Mouse (Mus musculus) embryonic facial prominence, embryonic 13.5 days (tissue): Measurements from ENCODE around the gene Gpr1. TPM values are rescaled to one million over a fixed set of nuclear protein-coding genes. Genes with fewer than 3 reads are reported as not detected.

ENCODE experiments used
- ATAC-seq: fragments of 200-750 bp; cut with Nextera tagmentation; 2 replicates; pipeline ENCODE4 v1.8.0; 2017; ENCODE audit warnings: low read depth; ENCODE audit not compliant: insufficient number of reproducible peaks, insufficient read depth, low FRiP score, low TSS enrichment
- H3K27ac ChIP-seq: fragments of 300-500 bp; sonication (generic); 2 replicates; pipeline ENCODE4 v1.5.1; 2015; ENCODE audit warnings: moderate library complexity, mild to moderate bottlenecking, inconsistent platforms
- H3K27me3 ChIP-seq: fragments of 300-500 bp; sonication (generic); 2 replicates; pipeline ENCODE4 v1.6.1; 2015; ENCODE audit warnings: mild to moderate bottlenecking, inconsistent platforms
- H3K36me3 ChIP-seq: fragments of 300-500 bp; sonication (generic); 2 replicates; pipeline ENCODE4 v1.6.1; 2015; ENCODE audit warnings: mild to moderate bottlenecking, inconsistent platforms
- H3K4me1 ChIP-seq: fragments of 300-500 bp; sonication (generic); 2 replicates; pipeline ENCODE4 v1.6.1; 2015; ENCODE audit warnings: inconsistent platforms
- H3K4me2 ChIP-seq: fragments of 300-500 bp; sonication (generic); 2 replicates; pipeline ENCODE4 v1.6.1; 2015; ENCODE audit warnings: moderate library complexity, mild to moderate bottlenecking, inconsistent platforms
- H3K4me3 ChIP-seq: fragments of 300-500 bp; sonication (generic); 2 replicates; pipeline ENCODE4 v1.5.1; 2015; ENCODE audit warnings: mild to moderate bottlenecking, inconsistent platforms
- H3K9ac ChIP-seq: fragments of 300-500 bp; sonication (generic); 2 replicates; pipeline ENCODE4 v1.6.1; 2015; ENCODE audit warnings: mild to moderate bottlenecking, inconsistent platforms
- H3K9me3 ChIP-seq: fragments of 300-500 bp; sonication (generic); 2 replicates; pipeline ENCODE4 v1.6.1; 2016; ENCODE audit warnings: inconsistent platforms
- WGBS: fragments of 180-500 bp; shearing (Covaris S2); methylation state at CpG from one replicate; pipeline ENCODE4 v1.1.7; 2015; ENCODE audit warnings: mixed read lengths; 5-methylcytosine and 5-hydroxymethylcytosine counted together
- polyA plus RNA-seq: library from polyadenylated mRNA; unstranded; fragments of >200 nt; fragmentation: Nextera tagmentation; extraction: Ambion mirVana; gene quantifications from 2 replicates; pipeline ENCODE4 v1.2.1, GENCODE M21; 2015

Gene Gpr1
- polyA plus RNA-seq, 1 experiment from 2014 or later = not detected

DNA sequence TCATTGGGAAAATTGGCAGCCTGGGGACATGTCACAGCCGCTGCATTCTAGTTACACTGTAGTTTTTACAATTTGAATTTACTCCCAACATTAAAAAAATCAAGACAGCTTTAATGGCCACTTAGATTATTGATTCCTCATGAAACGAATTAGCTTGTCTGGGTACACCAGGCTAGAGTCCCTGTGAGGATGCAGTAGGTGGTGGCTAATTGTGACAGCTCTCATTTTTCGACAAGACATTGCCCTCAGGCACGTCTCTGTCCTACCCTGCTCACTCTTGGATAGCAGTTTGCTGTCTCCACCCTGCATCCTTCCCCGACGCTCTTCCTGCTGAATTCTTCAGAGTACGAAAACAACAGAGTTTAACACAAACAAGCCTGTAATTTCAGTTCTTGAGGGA lies 288 bp upstream of the Gpr1 start:
- 18% methylated on average over 7 of the region's 7 CpGs for WGBS
- Histone ChIP-seq H3K4me1 (peaks cover 15% of the 10 kb centered on the region), H3K27ac (no peak overlapping the region), H3K4me2 (0 out of 2 replicates have a peak overlapping the region, but pooled peaks have one; percentile 2), H3K9me3 (no peaks in the 10 kb centered on the region), H3K4me3 (no peak overlapping the region), H3K36me3 (no peaks in the 10 kb centered on the region), H3K9ac (no peak overlapping the region), H3K27me3 (peaks cover 10% of the 10 kb centered on the region; the same call in 1 of the 2 replicates)
- no peak for ATAC-seq

DNA sequence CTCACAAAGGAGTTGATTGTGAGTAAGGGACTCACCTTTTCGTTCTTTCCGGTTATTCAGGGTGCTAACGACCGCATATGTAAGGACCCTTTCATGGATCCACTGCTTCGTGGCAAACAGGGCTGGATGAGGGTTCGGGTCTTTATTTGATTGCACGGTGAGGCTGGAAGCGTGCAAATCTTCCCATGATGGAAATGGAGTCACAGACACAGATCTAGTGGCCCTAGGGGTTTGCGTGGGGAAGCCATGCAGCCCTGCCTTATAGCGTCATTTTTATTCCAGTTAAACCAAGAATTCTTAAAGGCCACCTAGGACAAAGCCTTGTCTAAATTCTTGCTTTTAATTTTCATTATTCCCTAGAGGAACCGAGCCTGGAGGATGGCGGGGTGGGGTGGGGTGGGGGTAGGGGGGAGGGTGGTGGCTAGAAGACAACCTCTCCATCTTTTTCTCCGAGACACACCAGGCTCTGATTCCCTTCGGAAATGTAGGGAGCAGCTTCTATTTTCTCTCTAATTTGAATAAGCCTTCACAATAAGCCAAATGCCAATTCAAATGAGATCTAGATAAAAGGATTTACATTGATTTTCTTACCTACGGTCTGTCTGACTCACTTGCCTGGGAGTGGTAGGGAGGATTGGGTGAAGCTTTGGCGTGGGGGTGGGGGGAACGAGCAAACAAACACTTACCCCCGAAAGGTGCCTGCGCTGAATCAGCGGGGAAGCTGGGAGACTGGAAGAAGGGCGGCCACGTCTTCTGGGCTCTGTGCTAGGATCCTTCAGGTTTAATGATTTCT lies 669 bp downstream of the Gpr1 start:
- Histone ChIP-seq H3K9me3 (no peaks in the 10 kb centered on the region), H3K27ac (no peak overlapping the region), H3K4me3 (peak overlapping the region; percentile 10; the same call in 1 of the 2 replicates), H3K36me3 (no peaks in the 10 kb centered on the region), H3K27me3 (peaks cover 10% of the 10 kb centered on the region; the same call in 1 of the 2 replicates), H3K4me1 (peaks cover 15% of the 10 kb centered on the region), H3K4me2 (peak overlapping the region; percentile 52), H3K9ac (0 out of 2 replicates have a peak overlapping the region, but pooled peaks have one; percentile 16)
- whole genome bisulfite sequencing = 16% methylated on average over 22 of the region's 22 CpGs
- ATAC-seq = no peak

DNA sequence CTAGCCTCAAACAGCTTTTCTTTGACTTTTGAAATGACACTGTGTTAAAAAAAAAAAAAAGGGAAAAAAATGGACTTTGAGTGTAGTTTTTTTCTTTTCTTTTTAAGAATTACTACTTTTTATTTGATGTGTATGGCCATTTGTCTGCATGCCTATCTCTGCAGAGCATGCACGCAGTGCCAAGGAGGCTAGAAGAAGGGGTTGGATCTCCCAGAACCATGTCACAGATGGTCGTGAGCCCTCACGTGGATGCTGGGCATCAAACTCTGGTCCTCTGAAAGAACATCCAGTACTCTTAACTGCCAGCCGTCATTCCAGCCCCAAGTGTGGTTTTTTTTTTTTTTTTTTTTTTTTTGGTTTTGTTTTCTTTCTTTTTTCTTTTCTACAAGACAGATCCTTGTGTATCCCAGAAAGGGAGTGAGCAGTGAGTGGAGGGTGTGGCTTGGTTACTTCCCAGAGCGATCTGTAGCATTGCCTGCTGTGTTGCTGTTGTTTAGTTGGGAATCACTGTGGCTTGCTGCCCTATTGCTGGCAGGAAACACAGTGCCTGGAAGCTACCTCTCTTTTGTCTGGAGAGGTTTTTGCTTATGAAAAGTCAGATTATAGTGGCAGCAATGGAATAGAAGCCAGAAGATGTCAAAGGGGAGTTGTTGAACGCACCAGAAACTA lies 4.3 kb downstream of the Gpr1 start:
- peaks cover 14% of the 10 kb centered on the region for H3K4me1 ChIP-seq
- H3K27me3 ChIP-seq = peaks cover 9% of the 10 kb centered on the region; the same call in 1 of the 2 replicates
- H3K4me3 ChIP-seq = no peak overlapping the region
- no peak overlapping the region for H3K27ac ChIP-seq
- ATAC-seq = no peak
- H3K9me3 ChIP-seq = no peaks in the 10 kb centered on the region
- H3K9ac ChIP-seq = no peak overlapping the region
- H3K36me3 ChIP-seq = no peaks in the 10 kb centered on the region
- 21% methylated on average over 6 of the region's 6 CpGs for WGBS
- H3K4me2 ChIP-seq = no peak overlapping the region

DNA sequence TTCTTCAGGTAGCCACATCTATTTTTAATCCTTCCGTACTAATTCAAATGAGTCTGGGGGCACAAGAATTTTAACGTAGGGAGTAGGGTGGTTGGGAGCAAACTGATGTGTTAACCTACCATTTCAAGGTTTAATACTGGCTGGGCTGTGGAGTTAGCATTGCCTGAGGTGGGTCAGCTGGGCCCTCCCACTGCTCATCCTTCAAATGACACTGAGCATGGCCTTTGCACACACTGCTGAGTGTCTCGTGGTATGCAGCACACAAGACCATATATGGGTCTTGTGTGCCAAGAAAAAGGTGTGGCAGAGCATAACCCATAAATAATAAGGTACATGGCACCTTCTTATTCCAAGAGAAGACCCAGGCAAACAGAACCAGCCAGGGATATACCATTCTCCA lies 6.7 kb downstream of the Gpr1 start:
- H3K36me3 ChIP-seq = no peaks in the 10 kb centered on the region
- no peak overlapping the region for H3K4me2 ChIP-seq
- WGBS = 82% methylated on average over 3 of the region's 3 CpGs

DNA sequence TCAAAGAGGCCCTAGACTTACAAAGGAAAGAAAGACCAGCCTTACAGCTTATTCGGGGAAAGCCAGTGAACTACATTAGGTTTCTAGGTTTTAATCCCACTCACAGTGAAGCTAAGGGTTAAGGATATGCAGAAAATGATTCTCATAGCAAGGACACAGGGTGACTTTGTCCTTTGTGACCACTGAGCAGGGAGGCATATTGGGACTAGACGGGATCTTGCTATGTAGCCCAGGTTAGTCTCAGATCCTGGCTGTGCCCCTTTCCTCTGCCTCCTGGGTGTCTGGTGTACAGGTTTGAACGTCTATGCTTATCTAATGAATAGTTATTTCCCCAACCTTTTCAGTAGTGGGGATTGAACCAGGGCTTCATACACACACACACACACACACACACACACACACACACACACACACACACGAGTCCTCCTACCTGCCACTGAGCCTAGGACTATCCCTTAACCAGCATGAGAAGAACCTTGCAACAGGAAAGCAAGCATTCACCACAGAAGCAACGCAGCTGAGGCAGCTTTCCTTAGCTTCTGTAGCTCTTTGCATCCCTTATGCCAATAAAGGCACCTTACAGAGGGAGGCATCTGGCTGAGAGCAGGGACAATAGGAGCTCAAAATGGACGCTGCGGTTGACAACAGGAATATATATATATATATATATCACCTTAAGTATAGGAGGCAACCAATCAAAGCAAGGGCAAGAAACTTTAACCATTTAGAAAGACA lies 9.5 kb downstream of the Gpr1 start:
- H3K36me3 ChIP-seq = no peaks in the 10 kb centered on the region
- H3K27me3 ChIP-seq = no peaks in the 10 kb centered on the region
- 0 out of 2 replicates have a peak overlapping the region, but pooled peaks have one; percentile 16 for H3K9ac ChIP-seq
- 31% methylated on average over 7 of the region's 7 CpGs for WGBS
- ATAC-seq = no peak
- peaks cover 6% of the 10 kb centered on the region; the same call in 1 of the 2 replicates for H3K9me3 ChIP-seq
- H3K4me1 ChIP-seq = peaks cover 9% of the 10 kb centered on the region; the same call in 1 of the 2 replicates
- H3K27ac ChIP-seq = no peak overlapping the region
- H3K4me2 ChIP-seq = no peak overlapping the region
- H3K4me3 ChIP-seq = no peak overlapping the region

More for the DNA sequence above, 6.7 kb downstream of the Gpr1 start:
- Histone ChIP-seq H3K27me3 (no peaks in the 10 kb centered on the region), H3K9ac (no peak overlapping the region), H3K4me1 (peaks cover 9% of the 10 kb centered on the region; the same call in 1 of the 2 replicates), H3K27ac (no peak overlapping the region), H3K4me3 (no peak overlapping the region), H3K9me3 (no peaks in the 10 kb centered on the region)
- ATAC-seq = no peak

DNA sequence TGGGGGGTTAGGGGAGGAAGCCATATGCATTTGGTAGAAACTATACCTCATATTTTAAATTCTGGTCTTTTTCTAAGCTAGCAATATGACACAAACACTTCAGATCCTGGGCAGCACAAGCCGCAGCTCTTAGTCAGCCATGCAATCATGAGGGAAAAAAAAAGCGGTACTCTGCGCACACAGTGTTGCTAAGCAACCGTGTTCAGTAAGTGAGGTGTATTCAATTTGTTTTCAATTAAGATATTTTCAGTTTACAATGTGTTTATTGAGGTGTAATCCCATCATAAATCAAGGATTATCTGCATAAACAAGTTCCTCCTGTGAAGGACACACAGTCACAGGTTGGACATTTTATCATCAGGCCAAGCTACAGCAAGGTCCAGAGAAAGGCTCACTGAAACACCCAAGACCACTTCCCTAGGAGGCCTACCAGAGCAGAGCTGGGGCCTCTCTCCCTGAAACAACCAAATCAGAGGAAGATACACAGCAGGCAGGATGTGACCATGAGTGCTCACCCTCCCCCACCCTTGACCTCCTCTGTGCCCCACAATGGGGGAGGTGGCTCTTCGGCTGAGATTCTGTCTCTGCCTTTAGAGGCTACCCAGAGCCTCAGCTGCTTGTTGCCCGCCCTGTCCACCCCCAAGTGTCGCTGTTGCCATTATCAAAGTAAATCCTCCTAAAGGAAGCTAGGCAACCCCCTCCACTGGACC lies 10.2 kb downstream of the Gpr1 start:
- Histone ChIP-seq H3K36me3 (no peaks in the 10 kb centered on the region), H3K27me3 (no peaks in the 10 kb centered on the region), H3K9me3 (peaks cover 8% of the 10 kb centered on the region; the same call in 1 of the 2 replicates), H3K4me3 (no peak overlapping the region), H3K4me2 (no peak overlapping the region), H3K27ac (no peak overlapping the region), H3K9ac (0 out of 2 replicates have a peak overlapping the region, but pooled peaks have one; percentile 16), H3K4me1 (peaks cover 9% of the 10 kb centered on the region; the same call in 1 of the 2 replicates)
- WGBS = 11% methylated on average over 7 of the region's 7 CpGs
- ATAC-seq = no peak

DNA sequence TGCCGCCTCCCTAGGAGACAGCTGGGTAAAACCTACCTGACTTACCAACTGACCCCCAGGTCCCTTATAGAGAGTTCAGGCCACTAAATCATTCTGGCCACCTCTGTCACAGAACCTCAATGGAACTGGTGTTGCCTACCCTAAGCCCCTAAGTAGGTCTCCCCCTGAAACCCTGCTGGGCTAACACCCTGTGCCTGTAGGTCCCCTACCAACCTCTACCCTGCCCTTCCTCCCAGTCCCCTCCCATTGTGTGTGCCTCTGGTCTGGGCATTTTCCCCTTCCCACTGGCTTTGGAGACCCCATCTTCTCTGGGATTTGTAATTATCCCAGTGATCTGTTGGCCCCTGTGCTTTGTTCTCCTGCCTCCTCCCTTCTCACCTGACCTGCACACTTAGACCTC lies 10.9 kb downstream of the Gpr1 start:
- Histone ChIP-seq H3K4me1 (peaks cover 9% of the 10 kb centered on the region; the same call in 1 of the 2 replicates), H3K36me3 (no peaks in the 10 kb centered on the region), H3K9ac (no peak overlapping the region), H3K27me3 (no peaks in the 10 kb centered on the region), H3K4me3 (no peak overlapping the region), H3K27ac (no peak overlapping the region), H3K4me2 (no peak overlapping the region), H3K9me3 (peaks cover 8% of the 10 kb centered on the region; the same call in 1 of the 2 replicates)
- ATAC-seq = no peak
- WGBS = 83% methylated on average over 1 of the region's 1 CpGs

DNA sequence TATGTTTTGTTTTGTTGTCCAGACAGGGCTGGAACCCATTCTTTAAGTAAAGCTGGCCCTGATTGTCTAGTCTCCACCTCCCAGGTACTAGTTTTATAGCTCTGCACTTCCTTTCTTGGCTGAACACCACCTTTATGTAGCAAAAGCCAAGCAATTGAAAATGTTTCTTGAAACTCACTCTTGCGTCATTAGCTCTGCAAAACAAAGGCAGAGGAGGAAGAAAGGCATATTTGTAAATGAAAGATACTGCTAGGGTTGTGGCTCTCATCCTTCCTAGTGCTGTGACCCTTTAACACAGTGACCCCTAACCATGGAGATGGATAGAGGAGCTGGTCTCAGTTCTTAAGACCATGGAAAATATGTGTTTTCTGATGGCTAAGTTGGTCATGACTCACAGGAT lies 12.7 kb downstream of the Gpr1 start:
- peaks cover 9% of the 10 kb centered on the region; the same call in 1 of the 2 replicates for H3K4me1 ChIP-seq
- no peaks in the 10 kb centered on the region for H3K36me3 ChIP-seq
- H3K27me3 ChIP-seq = no peaks in the 10 kb centered on the region
- H3K9me3 ChIP-seq = peaks cover 8% of the 10 kb centered on the region; the same call in 1 of the 2 replicates
- no peak overlapping the region for H3K9ac ChIP-seq
- WGBS = 97% methylated on average over 1 of the region's 1 CpGs
- ATAC-seq = no peak
- H3K27ac ChIP-seq = no peak overlapping the region
- H3K4me2 ChIP-seq = no peak overlapping the region
- H3K4me3 ChIP-seq = no peak overlapping the region

DNA sequence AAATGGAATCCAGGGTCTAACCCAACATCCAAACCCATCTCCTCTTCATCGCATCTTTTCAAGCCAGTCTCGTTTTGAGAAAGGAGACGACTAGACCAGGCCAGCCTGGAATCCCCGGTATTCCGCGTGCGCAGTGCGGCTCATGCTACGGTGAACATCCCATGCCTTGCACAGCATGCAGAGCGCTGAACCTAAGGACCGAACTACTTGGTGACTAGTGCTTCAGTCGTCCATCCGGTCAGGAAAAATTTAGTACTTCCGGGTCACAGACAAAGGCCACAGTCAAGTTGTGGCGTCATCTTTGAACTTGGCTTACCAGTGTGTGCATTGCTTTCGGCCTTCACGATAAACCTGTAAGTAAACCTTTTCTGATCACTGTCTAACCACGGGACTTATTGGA lies 14.0 kb downstream of the Gpr1 start:
- no peak for ATAC-seq

DNA sequence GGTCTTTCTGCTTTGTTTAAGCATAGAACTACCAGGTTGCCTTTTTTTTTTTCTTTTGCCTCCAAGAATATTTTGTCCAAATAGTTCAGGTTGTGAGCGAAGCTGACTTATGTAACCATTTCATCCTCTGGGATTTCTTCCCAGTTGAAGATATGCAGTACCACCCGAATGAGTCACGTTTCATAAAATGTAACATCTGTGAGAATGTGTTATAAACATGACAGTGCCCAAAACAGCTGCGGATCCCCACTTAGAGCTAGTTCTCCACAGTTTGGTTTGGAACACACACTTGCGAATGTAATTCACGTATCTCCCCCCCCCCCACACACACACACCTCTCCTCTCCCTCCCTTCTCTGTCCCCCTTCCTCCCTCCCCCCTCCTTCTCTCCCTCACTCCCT lies 15.0 kb downstream of the Gpr1 start:
- ATAC-seq = no peak
- Histone ChIP-seq H3K9ac (no peak overlapping the region), H3K27ac (no peak overlapping the region), H3K4me3 (no peak overlapping the region), H3K4me2 (no peak overlapping the region), H3K4me1 (peaks cover 9% of the 10 kb centered on the region; the same call in 1 of the 2 replicates), H3K36me3 (no peaks in the 10 kb centered on the region), H3K9me3 (peaks cover 8% of the 10 kb centered on the region; the same call in 1 of the 2 replicates), H3K27me3 (no peaks in the 10 kb centered on the region)
- WGBS = 79% methylated on average over 6 of the region's 6 CpGs

More for the DNA sequence above, 14.0 kb downstream of the Gpr1 start:
- H3K27ac ChIP-seq = no peak overlapping the region
- no peak overlapping the region for H3K4me2 ChIP-seq
- peaks cover 8% of the 10 kb centered on the region; the same call in 1 of the 2 replicates for H3K9me3 ChIP-seq
- WGBS = 94% methylated on average over 18 of the region's 18 CpGs
- no peak overlapping the region for H3K4me3 ChIP-seq
- H3K4me1 ChIP-seq = peaks cover 9% of the 10 kb centered on the region; the same call in 1 of the 2 replicates
- no peaks in the 10 kb centered on the region for H3K27me3 ChIP-seq
- no peak overlapping the region for H3K9ac ChIP-seq
- H3K36me3 ChIP-seq = no peaks in the 10 kb centered on the region
